Mouse (Mus musculus) limb, embryonic 13.5 days (tissue): Measurements from ENCODE around the gene Creb1. TPM values are rescaled to one million over a fixed set of nuclear protein-coding genes. Genes with fewer than 3 reads are reported as not detected.

Experiments
- ATAC-seq: fragments of 200-750 bp; cut with Nextera tagmentation; 2 replicates; pipeline ENCODE4 v1.8.0; 2017; ENCODE audit warnings: low read depth, moderate number of reproducible peaks, moderate TSS enrichment; ENCODE audit not compliant: low FRiP score
- H3K27ac ChIP-seq: fragments of 300-500 bp; sonication (generic); 2 replicates; pipeline ENCODE4 v1.5.1; 2015; ENCODE audit warnings: inconsistent platforms, mild to moderate bottlenecking, moderate library complexity
- H3K27me3 ChIP-seq: fragments of 300-500 bp; sonication (generic); 2 replicates; pipeline ENCODE4 v1.6.1; 2015; ENCODE audit warnings: mild to moderate bottlenecking, inconsistent platforms
- H3K36me3 ChIP-seq: fragments of 300-500 bp; sonication (generic); 2 replicates; pipeline ENCODE4 v1.6.1; 2015; ENCODE audit warnings: inconsistent platforms, mild to moderate bottlenecking, moderate library complexity
- H3K4me1 ChIP-seq: fragments of 300-500 bp; sonication (generic); 2 replicates; pipeline ENCODE4 v1.6.1; 2015; ENCODE audit warnings: inconsistent platforms
- H3K4me2 ChIP-seq: fragments of 300-500 bp; sonication (generic); replicated peaks from 2 replicates; pipeline ENCODE4 v1.6.1; 2015; ENCODE audit warnings: inconsistent platforms, mild to moderate bottlenecking, moderate library complexity
- H3K4me3 ChIP-seq: fragments of 300-500 bp; sonication (generic); 2 replicates; pipeline ENCODE4 v1.5.1; 2015; ENCODE audit warnings: moderate library complexity, mild to moderate bottlenecking, inconsistent platforms
- H3K9ac ChIP-seq: fragments of 300-500 bp; sonication (generic); 2 replicates; pipeline ENCODE4 v1.6.1; 2015; ENCODE audit warnings: mild to moderate bottlenecking, inconsistent platforms
- H3K9me3 ChIP-seq: fragments of 300-500 bp; sonication (generic); 2 replicates; pipeline ENCODE4 v1.6.1; 2016; ENCODE audit warnings: inconsistent platforms
- WGBS: fragments of 180-500 bp; shearing (Covaris S2); methylation state at CpG from one replicate; pipeline ENCODE4 v1.1.7; 2015; 5-methylcytosine and 5-hydroxymethylcytosine counted together
- polyA plus RNA-seq: library from polyadenylated mRNA; unstranded; fragments of >200 nt; fragmentation: Nextera tagmentation; extraction: Ambion mirVana; gene quantifications from 2 replicates; pipeline ENCODE4 v1.2.1, GENCODE M21; 2015

The Creb1 gene
- 35.6 and 40.6 TPM in 2 replicates for polyA plus RNA-seq

GRCm38 (mm10) chr1:64532589-64533470, at the start of gene Creb1:
Gene Creb1 (plus strand): TSS chr1:64532645.
- under 1% methylated on average over 113 of the region's 119 CpGs for WGBS

GRCm38 (mm10) chr1:64488521-64489029, 43.9 kb upstream of the Creb1 start:
- Histone ChIP-seq H3K27me3 (no peaks in the 10 kb centered on the region), H3K36me3 (no peaks in the 10 kb centered on the region), H3K9ac (no peak overlapping the region), H3K27ac (no peak overlapping the region), H3K9me3 (no peaks in the 10 kb centered on the region), H3K4me2 (no peak overlapping the region), H3K4me3 (no peak overlapping the region), H3K4me1 (no peaks in the 10 kb centered on the region)
- 58% methylated on average over 4 of the region's 4 CpGs for WGBS
- no peak for ATAC-seq

More at GRCm38 (mm10) chr1:64532589-64533470, at the start of gene Creb1:
- peaks cover 4% of the 10 kb centered on the region for H3K36me3 ChIP-seq
- ATAC-seq: peak; percentile 99
- H3K4me3 ChIP-seq: peak within 1 kb of the TSS; percentile 87
- H3K9me3 ChIP-seq: 0 out of 2 replicates have a peak, but pooled peaks cover 3% of the 10 kb centered on the region
- H3K4me2 ChIP-seq: peak within 1 kb of the TSS; percentile 89
- peak within 1 kb of the TSS; percentile 100 for H3K27ac ChIP-seq
- H3K4me1 ChIP-seq: peaks cover 35% of the 10 kb centered on the region
- peak within 1 kb of the TSS; percentile 100 for H3K9ac ChIP-seq
- H3K27me3 ChIP-seq: no peaks in the 10 kb centered on the region

DNA sequence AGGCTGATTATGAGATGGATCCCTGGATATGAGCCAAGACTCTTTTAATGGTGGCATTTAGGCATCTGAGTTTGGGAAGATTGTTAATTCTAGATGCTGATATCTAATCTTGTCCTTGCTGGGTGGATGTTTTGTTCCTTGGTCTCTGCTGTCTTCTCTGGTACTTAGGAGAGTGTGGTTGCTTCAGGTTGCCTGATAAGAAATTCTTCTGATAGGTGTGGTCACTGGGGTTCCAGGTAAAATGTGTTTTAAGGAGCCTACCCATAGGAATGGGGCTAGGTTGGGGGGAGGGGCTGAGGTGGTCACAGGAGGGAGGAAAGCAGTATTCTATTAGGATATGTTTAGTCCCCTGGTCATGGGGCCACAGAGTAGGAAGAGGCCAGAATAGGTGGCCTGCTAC, 35.6 kb upstream of the Creb1 start:
- no peaks in the 10 kb centered on the region for H3K27me3 ChIP-seq
- H3K36me3 ChIP-seq: no peaks in the 10 kb centered on the region
- no peak overlapping the region for H3K4me3 ChIP-seq
- H3K4me1 ChIP-seq: no peaks in the 10 kb centered on the region
- no peak overlapping the region for H3K27ac ChIP-seq
- no peak overlapping the region for H3K4me2 ChIP-seq
- H3K9me3 ChIP-seq: no peaks in the 10 kb centered on the region
- H3K9ac ChIP-seq: no peak overlapping the region
- ATAC-seq: no peak

- no peaks in the 10 kb centered on the region for H3K36me3 ChIP-seq
- no peak overlapping the region for H3K4me2 ChIP-seq
- no peak for ATAC-seq
- no peaks in the 10 kb centered on the region for H3K9me3 ChIP-seq
- H3K4me3 ChIP-seq: no peak overlapping the region
- no peak overlapping the region for H3K9ac ChIP-seq
- no peak overlapping the region for H3K27ac ChIP-seq
- H3K27me3 ChIP-seq: no peaks in the 10 kb centered on the region
- H3K4me1 ChIP-seq: no peaks in the 10 kb centered on the region
Measured at GRCm38 (mm10) chr1:64501382-64502140, 30.9 kb upstream of the Creb1 start.

GRCm38 (mm10) chr1:64508479-64509096, 23.9 kb upstream of the Creb1 start:
- no peak overlapping the region for H3K4me3 ChIP-seq
- H3K4me2 ChIP-seq: no peak overlapping the region
- H3K27ac ChIP-seq: no peak overlapping the region
- 85% methylated on average over 7 of the region's 7 CpGs for WGBS
- H3K4me1 ChIP-seq: no peaks in the 10 kb centered on the region
- no peak overlapping the region for H3K9ac ChIP-seq
- ATAC-seq: no peak
- no peaks in the 10 kb centered on the region for H3K36me3 ChIP-seq
- H3K27me3 ChIP-seq: no peaks in the 10 kb centered on the region
- 0 out of 2 replicates have a peak, but pooled peaks cover 3% of the 10 kb centered on the region for H3K9me3 ChIP-seq

- 0 out of 2 replicates have a peak, but pooled peaks cover 3% of the 10 kb centered on the region for H3K9me3 ChIP-seq
- WGBS: 73% methylated on average over 1 of the region's 1 CpGs
- H3K4me3 ChIP-seq: no peak overlapping the region
- no peaks in the 10 kb centered on the region for H3K27me3 ChIP-seq
- no peak overlapping the region for H3K4me2 ChIP-seq
- ATAC-seq: no peak
- no peak overlapping the region for H3K27ac ChIP-seq
- H3K4me1 ChIP-seq: no peaks in the 10 kb centered on the region
- H3K9ac ChIP-seq: no peak overlapping the region
- no peaks in the 10 kb centered on the region for H3K36me3 ChIP-seq
Measured at GRCm38 (mm10) chr1:64509678-64510077, 22.8 kb upstream of the Creb1 start.

- no peak overlapping the region for H3K4me3 ChIP-seq
- H3K4me2 ChIP-seq: no peak overlapping the region
- no peak overlapping the region for H3K9ac ChIP-seq
- H3K36me3 ChIP-seq: no peaks in the 10 kb centered on the region
- WGBS: 85% methylated on average over 7 of the region's 7 CpGs
- 0 out of 2 replicates have a peak, but pooled peaks cover 3% of the 10 kb centered on the region for H3K9me3 ChIP-seq
- ATAC-seq: no peak
- H3K27ac ChIP-seq: no peak overlapping the region
- H3K27me3 ChIP-seq: no peaks in the 10 kb centered on the region
- no peaks in the 10 kb centered on the region for H3K4me1 ChIP-seq
Measured at GRCm38 (mm10) chr1:64514184-64514583, 18.3 kb upstream of the Creb1 start.

DNA sequence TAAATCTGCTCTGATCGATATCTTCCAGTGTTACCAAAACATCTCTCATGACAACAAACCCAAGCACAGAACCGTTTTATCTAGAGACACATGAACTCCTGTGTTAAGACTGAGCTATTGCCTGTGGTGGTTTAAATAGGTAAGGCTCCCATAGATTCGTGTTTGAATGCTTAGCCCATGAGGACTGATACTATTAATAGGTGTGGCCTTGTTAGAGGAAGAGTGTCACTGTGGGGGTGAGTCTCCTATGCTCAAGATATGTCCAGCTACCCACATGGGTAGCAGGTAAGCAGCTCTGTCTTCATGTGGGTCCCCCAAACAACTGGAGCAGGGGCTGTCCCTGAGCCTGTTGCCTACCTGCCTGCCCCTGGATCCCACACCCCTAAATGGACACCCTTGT, 15.9 kb upstream of the Creb1 start:
- H3K36me3 ChIP-seq: no peaks in the 10 kb centered on the region
- WGBS: 72% methylated on average over 3 of the region's 3 CpGs
- no peak overlapping the region for H3K4me3 ChIP-seq
- no peak overlapping the region for H3K4me2 ChIP-seq
- H3K9ac ChIP-seq: no peak overlapping the region
- no peaks in the 10 kb centered on the region for H3K27me3 ChIP-seq
- no peak for ATAC-seq
- H3K4me1 ChIP-seq: peaks cover under 1% of the 10 kb centered on the region; the same call in 1 of the 2 replicates
- no peaks in the 10 kb centered on the region for H3K9me3 ChIP-seq
- no peak overlapping the region for H3K27ac ChIP-seq

GRCm38 (mm10) chr1:64518480-64518879, 14.0 kb upstream of the Creb1 start:
- Histone ChIP-seq H3K4me2 (no peak overlapping the region), H3K36me3 (no peaks in the 10 kb centered on the region), H3K4me3 (no peak overlapping the region), H3K27me3 (no peaks in the 10 kb centered on the region), H3K27ac (no peak overlapping the region), H3K9me3 (no peaks in the 10 kb centered on the region), H3K4me1 (peaks cover 16% of the 10 kb centered on the region), H3K9ac (no peak overlapping the region)
- 71% methylated on average over 3 of the region's 3 CpGs for WGBS
- no peak for ATAC-seq

- Histone ChIP-seq H3K4me1 (peaks cover 16% of the 10 kb centered on the region), H3K27ac (no peak overlapping the region), H3K4me2 (no peak overlapping the region), H3K9ac (no peak overlapping the region), H3K4me3 (no peak overlapping the region), H3K36me3 (no peaks in the 10 kb centered on the region), H3K27me3 (no peaks in the 10 kb centered on the region), H3K9me3 (no peaks in the 10 kb centered on the region)
- ATAC-seq: no peak
- WGBS: 58% methylated on average over 1 of the region's 1 CpGs
Measured at GRCm38 (mm10) chr1:64519345-64519744, 13.1 kb upstream of the Creb1 start.

- Histone ChIP-seq H3K9ac (no peak overlapping the region), H3K4me1 (peaks cover 16% of the 10 kb centered on the region), H3K9me3 (no peaks in the 10 kb centered on the region), H3K27me3 (no peaks in the 10 kb centered on the region), H3K4me3 (no peak overlapping the region), H3K4me2 (no peak overlapping the region), H3K27ac (no peak overlapping the region), H3K36me3 (no peaks in the 10 kb centered on the region)
- ATAC-seq: no peak
- WGBS: 83% methylated on average over 1 of the region's 1 CpGs
Measured at GRCm38 (mm10) chr1:64519901-64520300, 12.5 kb upstream of the Creb1 start.

- H3K27ac ChIP-seq: peak overlapping the region; percentile 64
- H3K9me3 ChIP-seq: no peaks in the 10 kb centered on the region
- H3K36me3 ChIP-seq: no peaks in the 10 kb centered on the region
- H3K4me1 ChIP-seq: peaks cover 16% of the 10 kb centered on the region
- H3K27me3 ChIP-seq: no peaks in the 10 kb centered on the region
- WGBS: 22% methylated on average over 3 of the region's 3 CpGs
- H3K9ac ChIP-seq: no peak overlapping the region
- no peak overlapping the region for H3K4me3 ChIP-seq
- ATAC-seq: peak; percentile 81; the same call in 1 of the 2 replicates
- H3K4me2 ChIP-seq: 0 out of 2 replicates have a peak overlapping the region, but pooled peaks have one; percentile 1
Measured at GRCm38 (mm10) chr1:64521734-64522133, 10.7 kb upstream of the Creb1 start.
